Mouse (Mus musculus) gastrocnemius, adult 18-20 months (tissue): ENCODE results near the gene Cdh23. TPM values are rescaled to one million over a fixed set of nuclear protein-coding genes. Genes with fewer than 3 reads are reported as not detected.
A peak's percentile ranks its signal among the peaks of the same experiment; 100 is the strongest.

Experiments
- DNase-seq: peaks from one replicate; pipeline ENCODE4 v3.0.0; 2021; ENCODE audit warnings: low spot score
- total RNA-seq, 2 experiments: library from RNA; stranded (reverse); gene quantifications; 2 replicates each; pipeline ENCODE4 v1.2.3; 2021

The Cdh23 gene
- total RNA-seq, 2 experiments from 2014 or later: 1.3 to 2.7 TPM

DNA sequence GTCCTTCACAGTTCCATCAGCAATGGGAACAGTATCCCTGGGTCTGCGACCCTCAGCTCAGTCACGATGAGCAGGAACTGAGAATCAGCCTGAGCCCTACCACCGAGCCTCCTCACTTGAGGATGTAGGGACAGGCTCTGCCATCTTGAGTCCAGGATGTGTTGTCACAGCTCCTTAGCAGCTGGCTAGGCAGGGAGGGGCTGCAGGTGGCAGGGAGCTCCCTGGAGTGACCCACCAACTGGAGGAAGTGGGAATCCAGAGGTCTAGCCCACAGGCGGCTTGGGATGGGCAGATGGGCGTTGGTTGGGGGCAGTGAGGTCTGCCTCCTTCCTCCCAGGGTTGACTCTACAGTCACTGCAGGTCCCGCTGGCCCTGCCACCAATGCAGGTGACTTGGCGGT is 432.9 kb downstream of the Cdh23 start:
- DNase-seq: no peak

DNA sequence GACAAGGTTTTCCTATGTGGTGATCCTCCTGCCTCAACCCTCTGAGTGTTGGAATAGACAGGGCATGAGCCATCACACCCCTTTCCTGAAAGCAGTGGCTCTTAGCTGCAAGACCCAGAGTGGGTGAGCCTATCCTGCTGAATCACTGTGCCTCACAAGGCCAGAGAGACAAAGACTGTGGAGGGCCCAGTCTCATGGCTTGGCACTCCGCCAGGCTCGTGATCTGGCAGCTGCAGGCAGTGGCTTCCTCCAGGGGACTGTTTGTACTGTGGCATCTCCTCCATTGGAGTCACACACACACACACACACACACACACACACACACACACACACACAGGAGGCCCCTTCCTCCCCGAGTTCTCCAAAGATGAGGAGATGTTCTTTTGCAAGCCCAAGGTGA is 433.9 kb downstream of the Cdh23 start:
- DNase-seq: peak; percentile 80

DNA sequence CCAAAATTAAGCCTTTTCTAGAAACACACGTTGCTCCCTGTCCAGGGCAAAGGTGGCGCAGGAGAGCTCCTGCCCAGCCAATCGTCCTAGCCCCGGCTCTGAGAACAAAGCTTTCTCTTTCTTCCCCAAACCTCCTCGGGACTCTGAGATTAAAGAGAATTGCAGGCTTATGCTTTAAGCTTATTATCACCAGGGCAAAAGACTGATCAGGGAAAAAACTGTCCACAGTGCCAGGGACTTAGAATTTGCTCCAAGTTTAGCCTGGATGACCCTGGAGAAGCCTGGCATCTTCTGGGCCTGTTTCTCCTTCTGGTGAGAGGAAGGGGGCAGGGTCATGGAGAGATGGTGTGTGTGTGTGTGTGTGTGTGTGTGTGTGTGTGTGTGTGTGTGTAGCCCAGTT is 434.8 kb downstream of the Cdh23 start:
- DNase-seq: no peak

DNA sequence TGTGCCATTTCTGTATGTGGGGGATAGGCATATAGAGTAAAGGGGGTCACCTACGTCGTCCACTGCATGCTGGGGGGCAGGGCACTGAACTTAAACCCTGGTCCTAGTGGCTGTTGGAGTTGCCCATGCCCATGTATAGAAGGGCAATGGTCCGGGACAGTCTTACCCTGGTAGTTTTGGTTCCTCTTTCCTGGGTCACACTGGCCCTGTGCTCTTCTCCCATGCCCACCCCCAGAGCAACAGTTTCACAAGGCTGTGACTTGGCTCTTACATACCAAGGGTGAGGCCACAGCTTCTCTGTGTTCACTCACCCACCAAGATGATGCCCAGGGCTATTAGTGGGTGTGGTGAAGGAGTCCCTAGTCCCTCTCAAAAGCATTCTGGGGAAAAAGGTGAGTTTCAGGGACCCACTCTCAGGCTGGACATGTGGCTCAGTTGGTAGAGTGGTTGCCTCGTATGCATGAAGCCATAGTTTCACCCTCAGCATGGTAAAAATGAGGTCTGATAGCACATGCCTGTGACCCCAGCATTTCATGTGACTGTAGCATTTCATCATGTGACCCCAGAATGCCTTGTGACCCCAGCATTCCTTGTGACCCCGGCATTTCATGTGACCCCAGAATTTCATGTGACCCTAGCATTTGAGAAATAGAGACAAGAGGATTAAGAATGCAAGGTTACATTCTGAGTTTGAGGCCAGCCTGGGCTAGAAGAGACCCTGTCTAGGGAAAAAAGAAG is 435.6 kb downstream of the Cdh23 start:
- no peak for DNase-seq

DNA sequence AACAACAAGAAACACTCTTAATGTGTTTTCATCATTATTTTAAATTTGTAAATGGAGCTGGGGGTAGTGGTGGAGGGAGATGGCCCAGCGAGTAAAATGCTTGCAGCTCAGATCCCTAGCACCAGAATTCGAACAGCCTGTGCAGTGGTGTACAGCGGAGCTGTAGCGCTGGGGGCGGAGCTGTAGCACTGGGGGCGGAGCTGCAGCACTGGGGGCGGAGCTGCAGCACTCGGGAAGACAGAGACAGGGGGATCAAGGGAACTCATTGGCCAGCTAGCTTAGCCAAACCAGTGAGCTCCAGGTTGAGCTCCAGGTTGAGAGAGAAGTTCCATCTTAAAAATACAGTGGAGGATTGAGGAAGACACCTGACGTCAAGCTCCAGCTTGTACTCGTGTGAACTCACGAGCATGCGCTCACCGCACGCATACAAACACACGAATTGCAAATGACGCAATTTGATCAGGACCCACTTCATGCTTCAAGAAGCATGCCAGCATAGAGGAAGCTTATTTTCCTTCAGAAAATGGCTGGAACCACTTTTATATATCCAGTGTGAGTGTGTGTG is 438.9 kb downstream of the Cdh23 start:
- no peak for DNase-seq

DNA sequence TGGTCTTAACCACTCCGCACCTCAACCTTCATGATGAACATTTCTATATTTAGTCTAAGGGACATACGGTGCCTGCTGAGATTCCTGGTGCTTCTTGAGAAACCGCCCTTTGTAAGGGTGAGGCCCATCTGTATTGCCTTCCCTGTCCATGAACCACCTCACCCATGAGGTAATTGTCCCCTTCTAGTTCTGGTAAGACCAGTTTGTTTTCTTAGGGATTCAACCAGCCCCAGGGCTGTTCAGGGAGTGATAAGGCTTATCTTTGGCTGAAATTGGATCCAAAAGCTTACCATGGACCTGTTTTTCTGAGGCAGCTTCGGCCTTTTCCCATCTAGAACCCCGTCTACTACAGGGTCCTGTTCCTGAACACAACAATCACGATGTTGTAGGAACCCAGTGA is 440.2 kb downstream of the Cdh23 start:
- no peak for DNase-seq

Other genes starting within 250 kb of the Cdh23 start
- 1 to 10 TPM; 2.7 to 2.8 TPM for gene Slc29a3, start 56.3 kb upstream of the Cdh23 start, total RNA-seq
- 1 to 10 TPM; 1.3 to 3.3 TPM for gene Unc5b, start 135.1 kb upstream of the Cdh23 start, total RNA-seq